Mouse (Mus musculus): ENCODE measurements around the gene Klhl21.
"Not testable (repeated sequence)": the region's sequence is repeated elsewhere in the genome, so short reads cannot be mapped to it uniquely, and the experiment has no call there.

The Klhl21 gene

GRCm38 (mm10) chr4:152020024-152020423 is 11.4 kb downstream of the Klhl21 start:
- no peak for DNase-seq (ENCODE audit: extremely low spot score, low read depth, low spot score)

DNA sequence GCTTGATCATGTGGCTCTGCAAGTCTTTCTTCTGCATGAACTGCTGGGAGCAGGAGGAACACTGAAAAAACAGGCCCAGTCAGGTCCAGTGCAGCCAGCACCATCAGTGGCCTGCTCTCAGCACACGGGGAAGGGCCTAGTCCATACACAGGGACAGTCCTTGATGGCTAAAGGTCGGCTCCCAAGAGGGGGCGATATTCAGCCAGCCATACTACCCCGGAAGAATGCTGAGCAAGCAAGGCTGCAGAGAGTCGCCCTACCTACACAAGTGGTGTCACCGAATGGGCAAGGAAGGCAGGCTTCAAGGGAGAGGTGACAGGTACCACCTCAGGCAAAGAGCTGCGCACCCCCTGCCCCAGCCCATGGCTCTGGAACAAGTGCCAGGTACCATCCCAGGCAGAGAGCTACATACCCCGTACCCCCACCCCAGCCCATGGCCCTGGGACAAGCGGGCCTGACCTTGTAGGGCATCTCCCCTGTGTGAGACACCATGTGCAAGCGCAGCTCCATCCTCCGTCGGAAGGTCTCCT is 13.0 kb downstream of the Klhl21 start:
- DNase-seq (ENCODE audit: extremely low spot score, low read depth, low spot score), result no peak

GRCm38 (mm10) chr4:152022506-152022905 is 13.9 kb downstream of the Klhl21 start:
- no peak for DNase-seq (ENCODE audit: extremely low spot score, low read depth, low spot score)

- DNase-seq (ENCODE audit: extremely low spot score, low read depth, low spot score), result no peak
Observed at GRCm38 (mm10) chr4:152024525-152024924, 15.9 kb downstream of the Klhl21 start.

- DNase-seq (ENCODE audit: extremely low spot score, low read depth, low spot score), result no peak
Observed at GRCm38 (mm10) chr4:152026751-152027508, 18.3 kb downstream of the Klhl21 start.

- DNase-seq (ENCODE audit: extremely low spot score, low read depth, low spot score), result peak; percentile 83
Observed at GRCm38 (mm10) chr4:152027524-152027923, 18.9 kb downstream of the Klhl21 start, which contains the start of gene Zbtb48. Zbtb48 (minus strand) TSS chr4:152027671.

DNA sequence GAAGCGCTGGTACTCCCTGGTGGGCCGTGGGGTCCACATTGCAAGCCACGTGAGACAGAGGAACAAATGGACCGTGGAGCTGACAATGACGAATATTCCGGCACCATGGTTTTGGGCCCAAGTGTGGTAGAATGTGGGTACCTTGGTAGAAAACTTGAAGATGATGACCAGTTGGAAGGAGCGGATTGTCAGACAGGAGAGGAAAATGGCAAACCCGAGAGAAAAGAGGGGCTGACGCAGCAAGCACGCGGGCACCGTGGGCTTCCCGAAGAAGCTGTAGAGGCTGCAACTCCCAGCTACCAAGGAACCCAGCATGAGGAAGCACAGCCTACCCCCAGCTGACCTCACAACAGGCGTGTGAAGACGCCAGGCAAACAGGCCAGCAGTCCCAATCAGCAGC is 19.9 kb downstream of the Klhl21 start:
- DNase-seq (ENCODE audit: extremely low spot score, low read depth, low spot score), result no peak

DNA sequence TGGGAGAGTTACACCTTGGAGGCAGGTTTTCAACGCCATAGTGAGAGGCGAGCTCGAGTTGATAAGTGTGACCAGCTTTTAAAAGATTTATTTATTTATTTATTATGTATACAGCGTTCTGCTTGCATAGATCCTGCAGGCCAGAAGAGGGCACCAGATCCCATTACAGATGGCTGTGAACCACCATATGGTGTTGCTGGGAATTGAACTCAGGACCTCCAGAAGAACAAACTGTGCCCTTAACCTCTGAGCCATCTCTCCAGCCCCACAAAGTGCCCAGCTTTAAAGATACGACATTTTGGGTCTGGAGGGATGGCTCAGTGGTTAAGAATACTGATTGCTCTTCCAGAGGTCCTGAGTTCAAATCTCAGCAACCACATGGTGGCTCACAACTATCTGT is 20.5 kb downstream of the Klhl21 start:
- DNase-seq (ENCODE audit: extremely low spot score, low read depth, low spot score), result no peak

DNA sequence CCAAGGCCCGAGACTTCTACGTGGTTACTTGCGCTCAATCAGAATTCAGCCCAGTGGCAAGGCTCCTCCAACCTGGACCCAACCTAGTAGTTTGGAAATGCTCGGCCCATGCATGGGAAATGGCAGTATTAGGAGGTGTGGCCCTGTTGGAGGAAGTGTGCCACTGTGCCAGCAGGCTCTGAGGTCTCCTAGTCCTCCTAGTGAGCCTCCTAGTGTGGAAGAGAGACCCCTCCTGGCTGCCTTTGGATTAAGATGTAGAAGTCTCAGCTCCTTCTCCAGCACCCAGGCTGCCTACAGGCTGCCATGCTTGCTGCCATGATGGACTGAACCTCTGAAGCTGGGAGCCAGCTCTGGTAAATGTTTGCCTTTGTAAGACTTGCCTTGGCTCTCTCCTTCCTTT is 21.4 kb downstream of the Klhl21 start:
- no peak for DNase-seq (ENCODE audit: extremely low spot score, low read depth, low spot score)

DNA sequence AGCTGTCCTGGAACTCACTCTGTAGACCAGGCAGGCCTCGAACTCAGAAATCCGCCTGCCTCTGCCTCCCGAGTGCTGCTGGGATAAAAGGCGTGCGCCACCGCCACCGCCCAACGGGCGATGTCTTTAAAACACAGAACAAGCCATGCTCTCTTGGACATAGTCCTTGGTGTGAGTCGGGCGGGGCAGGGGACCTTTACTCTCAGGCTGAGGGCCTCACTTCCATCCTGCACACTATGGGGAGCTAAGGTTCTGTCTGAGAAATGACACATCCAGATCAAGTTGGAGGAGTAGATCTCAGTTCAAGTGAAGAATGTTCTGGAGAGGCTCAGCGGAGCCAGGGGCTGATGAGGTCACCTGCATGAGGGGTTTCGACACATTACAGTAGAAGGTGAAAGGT is 24.3 kb downstream of the Klhl21 start:
- DNase-seq (ENCODE audit: extremely low spot score, low read depth, low spot score), result no peak

GRCm38 (mm10) chr4:152036464-152036863 is 27.9 kb downstream of the Klhl21 start:
- not testable (repeated sequence) for DNase-seq (ENCODE audit: extremely low spot score, low read depth, low spot score)

DNA sequence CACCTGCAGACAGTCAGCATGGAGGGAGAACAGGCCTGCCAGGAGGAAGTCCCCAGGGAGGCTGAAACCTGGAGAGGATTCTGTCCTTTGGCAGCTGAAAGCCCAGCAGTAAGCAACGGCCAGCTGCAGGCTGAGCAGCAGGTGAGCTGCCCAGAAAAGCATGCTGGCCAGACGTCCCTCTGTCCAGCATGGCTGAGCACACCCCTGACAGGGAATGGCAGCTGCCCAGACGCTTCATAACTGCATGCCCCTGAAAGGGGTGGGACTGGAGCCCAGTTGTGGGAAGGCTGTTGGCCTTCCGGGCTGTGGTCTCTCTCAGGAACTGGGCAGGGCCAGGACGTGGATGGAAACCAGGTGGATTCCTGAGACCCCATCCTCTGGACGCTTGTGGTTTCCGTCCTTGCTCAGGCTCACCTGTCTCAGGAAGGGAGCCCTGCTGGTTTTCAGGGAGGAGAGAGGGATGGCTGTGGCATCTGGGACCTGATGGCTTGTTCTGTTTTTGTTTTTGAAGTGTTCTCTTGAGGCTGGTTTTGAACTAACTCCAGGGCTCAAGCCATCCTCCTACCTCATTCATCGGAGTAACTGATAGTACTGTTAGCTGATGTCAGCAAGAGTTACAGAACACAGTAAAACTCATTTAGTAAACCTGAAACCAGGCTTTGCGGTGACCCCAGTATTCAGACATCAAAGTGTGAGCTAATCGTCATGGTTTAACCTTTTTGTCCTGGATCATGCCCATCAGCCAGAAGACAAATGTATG is 29.8 kb downstream of the Klhl21 start, which contains the start of gene Tas1r1:
Gene Tas1r1 (minus strand): TSS at position 344 of the 760 bp plus-strand sequence.
- no peak for DNase-seq (ENCODE audit: extremely low spot score, low read depth, low spot score)

- DNase-seq (ENCODE audit: extremely low spot score, low read depth, low spot score), result peak; percentile 69
Observed at GRCm38 (mm10) chr4:152038985-152039830, 30.6 kb downstream of the Klhl21 start, which contains the start of gene Nol9. Nol9 (plus strand) TSS chr4:152039321.

DNA sequence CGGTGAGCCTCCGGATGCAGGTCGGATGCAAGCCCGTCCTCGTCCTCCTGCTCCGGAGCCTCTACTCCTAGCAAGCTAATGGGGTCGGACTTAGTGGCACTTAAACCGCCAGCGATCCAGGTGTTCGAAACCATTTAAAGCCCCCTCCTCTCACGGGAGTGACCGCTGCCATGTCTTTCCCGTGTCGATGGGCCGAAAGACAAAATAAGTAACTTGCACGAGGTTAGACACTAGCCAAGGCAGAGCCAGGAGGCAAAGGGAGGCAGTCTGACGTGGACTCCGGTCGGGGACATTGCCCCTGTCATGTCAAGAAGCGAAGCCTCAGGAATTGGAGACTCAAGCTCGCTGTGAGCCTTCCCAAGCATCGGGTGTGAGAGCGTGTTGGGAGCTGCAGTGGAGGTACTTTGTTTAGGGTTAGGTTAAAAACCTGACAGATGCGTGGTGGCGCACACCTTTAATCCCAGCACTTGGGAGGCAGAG is 31.3 kb downstream of the Klhl21 start:
- DNase-seq (ENCODE audit: extremely low spot score, low read depth, low spot score), result no peak

- DNase-seq (ENCODE audit: extremely low spot score, low read depth, low spot score), result no peak
Observed at GRCm38 (mm10) chr4:152041924-152042641, 33.5 kb downstream of the Klhl21 start.

DNA sequence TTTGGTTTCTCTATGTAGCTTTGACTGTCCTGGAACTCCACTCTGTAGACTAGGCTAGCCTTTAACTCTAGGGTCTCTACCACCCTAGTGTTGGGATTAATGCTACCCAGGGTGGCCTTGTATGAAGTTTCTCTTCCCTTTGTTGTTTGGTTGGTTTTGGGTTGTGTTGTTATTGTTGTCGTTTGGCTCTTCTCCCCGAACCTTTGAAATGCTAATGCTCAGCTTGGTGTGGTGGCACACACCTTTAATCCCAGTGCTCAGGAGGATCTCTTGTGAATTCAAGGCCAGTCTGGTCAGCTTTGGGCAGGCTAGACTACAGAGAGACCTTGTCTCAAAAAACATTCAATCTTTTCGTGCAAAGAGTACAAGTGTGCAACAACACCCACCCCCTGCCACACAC is 34.6 kb downstream of the Klhl21 start:
- no peak for DNase-seq (ENCODE audit: extremely low spot score, low read depth, low spot score)

DNA sequence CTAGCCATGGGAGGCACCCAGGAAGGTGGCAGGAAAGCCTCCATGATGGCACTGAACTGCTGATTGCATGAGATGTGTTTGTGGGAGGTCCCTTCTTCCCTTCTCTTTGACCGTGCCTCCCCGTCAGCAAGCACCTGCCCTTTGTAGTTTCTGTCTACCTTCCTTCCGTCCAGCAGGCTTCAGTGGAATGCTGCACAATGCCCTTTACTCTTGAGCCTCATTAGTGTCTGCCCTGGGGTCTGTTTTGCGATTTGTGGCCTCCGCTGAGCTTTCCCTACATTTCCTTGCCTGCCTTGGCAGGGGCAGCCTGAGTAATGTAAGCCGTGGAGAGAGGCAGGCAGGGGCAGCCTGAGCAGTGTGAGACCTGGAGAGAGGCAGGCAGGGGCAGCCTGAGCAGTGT is 36.0 kb downstream of the Klhl21 start:
- DNase-seq (ENCODE audit: extremely low spot score, low read depth, low spot score), result no peak

DNA sequence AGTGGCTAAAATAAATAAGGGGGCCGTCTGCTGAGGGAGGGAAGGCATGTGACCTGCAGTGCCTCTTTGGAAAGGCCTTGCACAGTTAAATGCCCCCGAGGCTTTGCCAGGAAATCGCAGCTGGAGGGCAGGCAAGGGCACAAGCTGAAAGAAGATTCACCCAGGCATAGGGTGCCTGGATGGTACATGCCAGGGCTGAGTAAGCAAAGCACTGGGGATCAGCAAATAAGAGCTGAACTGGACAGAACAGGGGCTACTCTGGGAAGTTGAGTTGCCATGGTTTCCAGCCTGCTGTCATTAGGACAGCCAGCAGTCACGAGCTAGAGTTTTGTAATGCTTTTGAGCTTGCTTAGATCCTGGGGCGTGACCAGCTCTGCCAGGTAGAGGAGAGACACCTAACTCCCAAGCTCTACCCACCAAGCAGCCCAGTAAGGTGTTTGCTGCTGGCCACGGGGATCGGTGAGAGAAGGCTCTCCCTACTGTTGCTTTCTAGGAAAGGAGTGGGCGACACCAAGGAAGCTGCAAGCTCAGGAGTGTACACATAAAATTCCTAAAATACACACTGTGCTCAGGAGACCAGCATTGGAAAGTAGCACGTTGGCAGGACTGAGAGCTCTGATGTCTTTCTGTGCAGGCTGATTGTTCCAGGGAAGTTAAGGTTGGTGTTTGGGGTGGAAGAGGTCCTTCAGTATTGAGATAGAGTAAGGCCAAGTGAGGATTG is 53.9 kb downstream of the Klhl21 start:
- DNase-seq (ENCODE audit: extremely low spot score, low read depth, low spot score), result no peak

DNA sequence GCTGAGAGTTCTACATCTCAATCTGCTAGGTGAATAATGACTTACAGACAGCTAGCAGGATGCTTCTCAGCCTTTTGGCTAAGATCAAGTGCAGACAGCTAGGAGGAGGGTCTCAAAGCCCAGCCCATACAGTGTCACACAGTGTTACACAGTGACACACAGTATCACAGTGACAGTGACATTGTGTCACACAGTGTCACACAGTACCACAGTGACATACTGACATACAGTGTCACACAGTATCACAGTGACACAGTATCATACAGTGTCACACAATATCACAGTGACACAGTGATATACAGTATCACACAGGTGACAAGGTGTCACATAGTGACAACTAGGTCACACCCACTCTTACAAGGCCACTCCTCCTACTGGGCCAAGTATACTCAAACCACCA is 58.7 kb downstream of the Klhl21 start:
- DNase-seq (ENCODE audit: extremely low spot score, low read depth, low spot score), result no peak
